Mouse (Mus musculus) Patski (cell line): Measurements from ENCODE around the gene Shisa8. TPM values are rescaled to one million over a fixed set of nuclear protein-coding genes. Genes with fewer than 3 reads are reported as not detected.

ENCODE experiments used
- ATAC-seq: fragments of 100-300 bp; one replicate; pipeline ENCODE4 v1.8.0; 2021
- CTCF ChIA-PET: fragments of 350-600 bp; sonication (Branson Sonifier 250); formaldehyde crosslinking; loops from one replicate; lab custom pipeline; 2022; ENCODE audit warnings: inconsistent platforms; lab: Charles Lee
- POLR2A ChIA-PET: fragments of 350-600 bp; sonication (Branson Sonifier 250); formaldehyde crosslinking; loops from one replicate; lab custom pipeline; 2022; ENCODE audit warnings: antibody characterized with exemption, inconsistent platforms; lab: Charles Lee
- DNase-seq: peaks from one replicate; pipeline ENCODE4 v3.0.0-alpha.2; 2011; ENCODE audit warnings: low read depth, low spot score
- H3K27me3 ChIP-seq: fragments of 371-371 bp; one replicate; pipeline ENCODE4 v1.5.1; 2021
- CTCF ChIP-seq: fragments of 100-300 bp; IDR thresholded peaks from one replicate; pipeline ENCODE4 v1.5.1; 2021
- in situ Hi-C: fragments of 300-500 bp; cut with MboI; formaldehyde crosslinking; loops from 3 replicates; pipeline ENCODE4 v1.11.1; 2018; ENCODE audit warnings: low pct_unique_long_range_greater_than_20kb, mixed read lengths
- polyA plus RNA-seq: library from polyadenylated mRNA; unstranded; gene quantifications from one replicate; pipeline ENCODE4 v1.2.3, GENCODE M21; 2021

The Shisa8 gene
- polyA plus RNA-seq, 1 experiment from 2014 or later = 0.09 TPM

GRCm38 (mm10) chr15:82211911-82212751 lies 484 bp downstream of the Shisa8 start:
- POLR2A ChIA-PET = no interaction called here
- CTCF ChIA-PET = interaction anchor here (1.2 kb wide), 1 partner anchor 16 kb away, joined by 3 read pairs; no protein-coding TSS in a partner anchor
- peak; percentile 29 for ATAC-seq
- DNase-seq = no peak
- TF ChIP-seq CTCF = no peak
- H3K27me3 ChIP-seq = peaks cover 16% of the 10 kb centered on the region
- in situ Hi-C loops = no loop called here

GRCm38 (mm10) chr15:82211281-82211680 lies 1.3 kb downstream of the Shisa8 start:
- no peak for DNase-seq
- CTCF ChIA-PET = interaction anchor here (1.2 kb wide), 1 partner anchor 15 kb away, joined by 3 read pairs; no protein-coding TSS in a partner anchor
- peaks cover 14% of the 10 kb centered on the region for H3K27me3 ChIP-seq
- no peak for ATAC-seq
- POLR2A ChIA-PET = no interaction called here
- no peak for TF ChIP-seq CTCF
- in situ Hi-C loops = no loop called here

- POLR2A ChIA-PET = no interaction called here
- ATAC-seq (no peak), DNase-seq (no peak)
- no peak for TF ChIP-seq CTCF
- peaks cover 14% of the 10 kb centered on the region for H3K27me3 ChIP-seq
- in situ Hi-C loops = no loop called here
- CTCF ChIA-PET = interaction anchor here (1.2 kb wide), 1 partner anchor 14 kb away, joined by 3 read pairs; no protein-coding TSS in a partner anchor
These were observed 1.8 kb downstream of the Shisa8 start for GRCm38 (mm10) chr15:82210801-82211200.

- in situ Hi-C loops = no loop called here
- peaks cover 14% of the 10 kb centered on the region for H3K27me3 ChIP-seq
- no peak for TF ChIP-seq CTCF
- ATAC-seq (no peak), DNase-seq (no peak)
- ChIA-PET CTCF (no interaction called here), POLR2A (no interaction called here)
These were observed 3.1 kb downstream of the Shisa8 start for GRCm38 (mm10) chr15:82209295-82210050.

- ChIA-PET CTCF (no interaction called here), POLR2A (no interaction called here)
- in situ Hi-C loops = no loop called here
- TF ChIP-seq CTCF = no peak
- DNase-seq (no peak), ATAC-seq (no peak)
- peaks cover 12% of the 10 kb centered on the region for H3K27me3 ChIP-seq
These were observed 4.3 kb downstream of the Shisa8 start for GRCm38 (mm10) chr15:82208307-82208706.

GRCm38 (mm10) chr15:82207504-82208219 lies 5.0 kb downstream of the Shisa8 start:
- DNase-seq (no peak), ATAC-seq (no peak)
- TF ChIP-seq CTCF = no peak
- POLR2A ChIA-PET = no interaction called here
- CTCF ChIA-PET = no interaction called here
- in situ Hi-C loops = no loop called here
- H3K27me3 ChIP-seq = peaks cover 9% of the 10 kb centered on the region

GRCm38 (mm10) chr15:82207105-82207459 lies 5.5 kb downstream of the Shisa8 start:
- POLR2A ChIA-PET = no interaction called here
- ATAC-seq (no peak), DNase-seq (no peak)
- no peak for TF ChIP-seq CTCF
- CTCF ChIA-PET = no interaction called here
- in situ Hi-C loops = no loop called here
- H3K27me3 ChIP-seq = peaks cover 5% of the 10 kb centered on the region

- in situ Hi-C loops = no loop called here
- no peak for ATAC-seq
- no peak for TF ChIP-seq CTCF
- POLR2A ChIA-PET = no interaction called here
- DNase-seq = no peak
- CTCF ChIA-PET = no interaction called here
- peaks cover 3% of the 10 kb centered on the region for H3K27me3 ChIP-seq
These were observed 6.1 kb downstream of the Shisa8 start for GRCm38 (mm10) chr15:82206365-82207104.

- in situ Hi-C loops = no loop called here
- DNase-seq (no peak), ATAC-seq (no peak)
- POLR2A ChIA-PET = interaction anchor here (0.5 kb wide), 1 partner anchor 534 kb away, joined by 4 read pairs; no protein-coding TSS in a partner anchor
- CTCF ChIA-PET = no interaction called here
- no peak for TF ChIP-seq CTCF
- H3K27me3 ChIP-seq = no peaks in the 10 kb centered on the region
These were observed 7.8 kb downstream of the Shisa8 start for GRCm38 (mm10) chr15:82204680-82205371.
